Mouse (Mus musculus) stomach, postnatal 0 days (tissue): ENCODE data around the gene Pthlh.
"Not testable (repeated sequence)": the region's sequence is repeated elsewhere in the genome, so short reads cannot be mapped to it uniquely, and the experiment has no call there.

Experiments used
- CTCF ChIP-seq: IDR thresholded peaks from 2 replicates; pipeline ENCODE4 v1.5.1; 2016; ENCODE audit warnings: antibody characterized with exemption, low read depth, mild to moderate bottlenecking, moderate library complexity
- EP300 ChIP-seq: optimal IDR thresholded peaks from 2 replicates; pipeline ENCODE3; 2016; ENCODE audit warnings: antibody characterized with exemption

DNA sequence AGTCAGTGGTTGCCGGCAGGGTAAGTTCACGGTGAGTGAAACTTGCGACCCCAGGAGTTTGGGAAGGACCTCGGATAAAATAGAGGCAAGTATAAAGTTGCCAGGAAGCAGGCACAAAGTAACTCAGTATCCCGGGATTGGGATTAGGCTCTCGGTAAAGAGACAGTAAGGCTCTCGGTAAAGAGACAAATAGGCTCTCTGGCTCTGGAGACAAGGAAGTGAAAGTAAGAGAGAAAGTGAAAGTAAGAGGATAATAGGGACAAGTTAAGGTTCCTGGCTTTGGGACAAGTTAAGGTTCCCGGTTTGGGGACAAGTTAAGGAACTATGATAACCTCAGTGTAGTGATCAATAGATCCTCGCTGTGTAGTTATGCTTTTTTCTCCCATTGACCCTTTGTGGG, 40.3 kb upstream of the Pthlh start:
- TF ChIP-seq CTCF, EP300: not testable (repeated sequence)
